Mouse (Mus musculus): ENCODE data around the gene Tpcn2.

DNA sequence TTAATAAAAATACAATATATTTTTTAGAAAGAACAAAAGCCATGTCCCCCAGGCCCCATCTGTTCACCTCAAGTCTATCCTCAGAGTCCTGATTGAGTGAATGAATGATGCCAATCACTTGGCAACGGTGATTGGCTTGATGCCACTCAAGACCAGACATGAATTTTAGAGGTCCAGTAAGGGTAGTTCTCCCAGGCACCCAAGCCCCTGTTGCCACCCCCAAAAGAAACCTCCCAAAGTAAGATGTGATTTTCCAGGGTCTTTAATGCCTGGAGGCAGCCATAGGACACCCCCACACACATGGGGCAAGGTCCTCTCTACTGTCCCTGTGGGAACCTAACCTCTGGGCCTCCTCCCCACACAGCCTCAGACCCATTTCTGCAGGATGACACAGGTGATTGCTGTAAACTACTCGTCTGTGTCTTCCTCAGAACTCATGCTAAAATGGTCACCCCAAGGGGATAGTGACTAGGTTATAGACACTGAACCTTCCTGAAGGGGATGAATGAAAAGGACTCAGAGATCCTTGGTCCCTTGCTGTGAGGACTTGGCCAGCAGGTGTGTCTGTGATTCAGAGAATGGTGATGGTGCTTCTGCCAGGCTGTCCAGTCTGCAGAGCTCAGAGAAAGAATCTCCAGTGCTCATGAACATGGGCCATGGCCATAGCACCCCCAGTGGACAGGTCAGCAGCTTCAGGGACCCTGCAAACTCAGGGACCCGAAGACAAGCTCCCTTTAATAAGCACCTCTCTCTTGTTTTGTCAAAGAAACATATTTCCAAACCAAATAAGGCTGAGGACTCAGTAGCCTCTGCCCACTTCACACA is 15.1 kb upstream of the Tpcn2 start:
- no peak for TF ChIP-seq CTCF (IDR thresholded peaks at IDR 0.05; ENCODE audit: control insufficient read depth, insufficient read depth, low read length)
- no peak for TF ChIP-seq POLR2A (IDR thresholded peaks at IDR 0.05; ENCODE audit: borderline replicate concordance, control insufficient read depth, low read depth, low read length)

Measured in bone marrow, adult 2 months (tissue).